Mouse (Mus musculus) lung, adult 2 months (tissue): ENCODE measurements at regions not wholly inside any gene's neighbourhood (a gene's known extent, or its start where the extent isn't known, plus 50 kb on each side); places are given as distances from the start of the nearest gene placed in this dataset.

Experiments
- DNase-seq: peaks from one replicate; pipeline ENCODE4 v3.0.0; 2022
- H3K4me1 ChIP-seq: fragments of 200-500 bp; 2 replicates; pipeline ENCODE4 v1.6.1; 2011; ENCODE audit warnings: low read length; ENCODE audit not compliant: control insufficient read depth, insufficient read depth
- H3K4me3 ChIP-seq: fragments of 200-500 bp; replicated peaks from 2 replicates; pipeline ENCODE3; 2011; ENCODE audit warnings: low read depth, mild to moderate bottlenecking, control low read depth, low read length; ENCODE audit errors: extremely low read depth
- CTCF ChIP-seq: fragments of 200-500 bp; IDR thresholded peaks from 2 replicates; pipeline ENCODE4 v1.5.1; 2011; ENCODE audit warnings: mild to moderate bottlenecking, low read length, control low read depth; ENCODE audit not compliant: insufficient read depth
- POLR2A ChIP-seq: fragments of 200-500 bp; IDR thresholded peaks from 2 replicates; pipeline ENCODE4 v1.6.1; 2011; ENCODE audit warnings: low read depth, mild to moderate bottlenecking, control low read depth, low read length, borderline replicate concordance; ENCODE audit errors: extremely low read depth
- WGBS: fragments of 180-500 bp; shearing (Covaris S2); methylation state at CpG from one replicate; pipeline ENCODE4 v1.1.7; 2018; 5-methylcytosine and 5-hydroxymethylcytosine counted together

- WGBS: 70% methylated on average over 6 of the region's 6 CpGs
- H3K4me3 ChIP-seq: no peak overlapping the region
- DNase-seq: no peak
- H3K4me1 ChIP-seq: no peaks in the 10 kb centered on the region
- no peak for TF ChIP-seq CTCF
- no peak for TF ChIP-seq POLR2A
Observed at GRCm38 (mm10) chr8:44334323-44334993, 600.8 kb upstream of the Fat1 start.

- 71% methylated on average over 2 of the region's 2 CpGs for WGBS
- DNase-seq: no peak
- H3K4me3 ChIP-seq: no peak overlapping the region
- TF ChIP-seq CTCF: no peak
- TF ChIP-seq POLR2A: no peak
- H3K4me1 ChIP-seq: no peaks in the 10 kb centered on the region
Observed at GRCm38 (mm10) chr8:44343401-44343800, 591.8 kb upstream of the Fat1 start.

GRCm38 (mm10) chr8:44343924-44344323, 591.3 kb upstream of the Fat1 start:
- H3K4me3 ChIP-seq: no peak overlapping the region
- no peaks in the 10 kb centered on the region for H3K4me1 ChIP-seq
- WGBS: 43% methylated on average over 2 of the region's 2 CpGs
- DNase-seq: no peak
- TF ChIP-seq CTCF (no peak), POLR2A (no peak)

- H3K4me1 ChIP-seq: no peaks in the 10 kb centered on the region
- H3K4me3 ChIP-seq: no peak overlapping the region
- peak; percentile 6 for DNase-seq
- WGBS: 37% methylated on average over 1 of the region's 1 CpGs
- TF ChIP-seq CTCF: no peak
- TF ChIP-seq POLR2A: no peak
Observed at GRCm38 (mm10) chr8:44347412-44347811, 587.8 kb upstream of the Fat1 start.

GRCm38 (mm10) chr8:44373987-44374386, 561.3 kb upstream of the Fat1 start:
- H3K4me3 ChIP-seq: no peak overlapping the region
- DNase-seq: no peak
- H3K4me1 ChIP-seq: no peaks in the 10 kb centered on the region
- 48% methylated on average over 6 of the region's 6 CpGs for WGBS
- TF ChIP-seq CTCF (no peak), POLR2A (no peak)

- TF ChIP-seq CTCF (no peak), POLR2A (no peak)
- H3K4me3 ChIP-seq: no peak overlapping the region
- H3K4me1 ChIP-seq: no peaks in the 10 kb centered on the region
- no peak for DNase-seq
- WGBS: 34% methylated on average over 3 of the region's 3 CpGs
Observed at GRCm38 (mm10) chr8:44377731-44378130, 557.5 kb upstream of the Fat1 start.

GRCm38 (mm10) chr8:44408462-44408861, 526.8 kb upstream of the Fat1 start:
- WGBS: 93% methylated on average over 6 of the region's 6 CpGs
- no peak for DNase-seq
- H3K4me1 ChIP-seq: no peaks in the 10 kb centered on the region
- TF ChIP-seq POLR2A (no peak), CTCF (no peak)
- no peak overlapping the region for H3K4me3 ChIP-seq

- no peak for DNase-seq
- TF ChIP-seq POLR2A (no peak), CTCF (no peak)
- Histone ChIP-seq H3K4me1 (no peaks in the 10 kb centered on the region), H3K4me3 (no peak overlapping the region)
- WGBS: 88% methylated on average over 3 of the region's 3 CpGs
Observed at GRCm38 (mm10) chr8:44410261-44410660, 525.0 kb upstream of the Fat1 start.

GRCm38 (mm10) chr8:44418003-44418402, 517.2 kb upstream of the Fat1 start:
- TF ChIP-seq CTCF (no peak), POLR2A (no peak)
- Histone ChIP-seq H3K4me3 (no peak overlapping the region), H3K4me1 (no peaks in the 10 kb centered on the region)
- 87% methylated on average over 8 of the region's 8 CpGs for WGBS
- DNase-seq: no peak

- no peak for DNase-seq
- WGBS: 58% methylated on average over 3 of the region's 3 CpGs
- TF ChIP-seq POLR2A (no peak), CTCF (no peak)
- Histone ChIP-seq H3K4me1 (no peaks in the 10 kb centered on the region), H3K4me3 (no peak overlapping the region)
Observed at GRCm38 (mm10) chr8:44455433-44455832, 479.8 kb upstream of the Fat1 start.

- DNase-seq: peak; percentile 11
- 55% methylated on average over 7 of the region's 7 CpGs for WGBS
- no peak for TF ChIP-seq CTCF
- TF ChIP-seq POLR2A: no peak
- H3K4me3 ChIP-seq: no peak overlapping the region
- H3K4me1 ChIP-seq: no peaks in the 10 kb centered on the region
Observed at GRCm38 (mm10) chr8:44456336-44456735, 478.9 kb upstream of the Fat1 start.
